Mouse (Mus musculus) mouse trophoblast stem cell (cell line): ENCODE results near the gene Aak1.
"Not testable (repeated sequence)": the region's sequence is repeated elsewhere in the genome, so short reads cannot be mapped to it uniquely, and the experiment has no call there.

Experiments used
- in situ Hi-C, 2 experiments: fragments of 300-500 bp; cut with MseI, MboI; formaldehyde crosslinking; loops; 2 replicates in 1 of 2; 3 replicates in 1 of 2; pipeline ENCODE4 v1.15.1; 2025

The Aak1 gene

DNA sequence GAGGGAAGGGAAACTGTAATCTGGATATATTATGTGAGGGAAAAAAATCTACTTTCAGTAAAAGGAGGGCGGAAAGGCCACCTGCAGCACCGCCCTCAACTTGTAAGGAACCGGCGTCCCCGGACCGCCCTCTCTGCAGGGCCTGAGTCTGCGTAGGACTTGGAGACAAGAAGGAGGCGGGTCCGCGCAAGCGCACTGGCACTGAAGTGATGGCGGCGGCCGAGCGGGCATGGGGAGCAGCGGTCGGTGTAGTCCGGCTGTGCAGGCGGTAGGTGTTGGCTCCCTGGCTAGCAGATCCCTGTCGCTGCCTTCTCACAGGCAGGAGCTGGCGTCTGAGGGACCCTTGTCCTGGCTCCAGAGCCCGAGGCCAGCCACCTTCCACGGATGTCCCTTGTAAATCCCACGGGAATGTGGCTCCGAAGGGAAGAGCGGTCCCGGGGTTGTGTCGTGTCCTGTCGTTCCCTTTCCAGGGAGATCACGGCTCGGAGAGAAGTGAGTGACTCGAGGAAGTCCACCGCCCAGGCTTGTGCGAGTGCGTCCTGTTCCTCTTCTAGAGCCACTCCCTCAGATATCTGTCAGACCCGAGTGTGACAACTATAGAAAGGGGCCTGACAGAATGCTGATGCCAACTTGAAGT is 160.5 kb downstream of the Aak1 start:
- in situ Hi-C loops, result no loop called here

DNA sequence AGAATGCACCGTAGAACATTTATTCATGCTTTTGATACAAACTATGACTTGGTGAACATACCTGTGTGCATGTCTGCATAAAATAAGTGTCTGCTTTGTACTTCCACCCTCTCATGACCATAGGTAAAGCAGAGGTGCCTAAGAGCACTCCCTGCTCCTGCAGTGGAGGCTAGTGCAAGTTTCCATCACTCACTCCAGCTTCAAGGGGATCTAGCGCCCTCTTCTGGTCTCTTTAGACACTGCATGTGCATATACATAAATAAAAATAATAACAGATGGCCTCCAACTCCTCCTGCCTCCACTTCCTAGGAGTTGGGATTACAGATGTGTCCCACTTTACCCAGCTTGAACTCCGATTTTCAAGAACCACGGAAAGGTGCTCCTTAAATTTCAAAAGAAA is 167.6 kb downstream of the Aak1 start:
- in situ Hi-C loops, result no loop called here

DNA sequence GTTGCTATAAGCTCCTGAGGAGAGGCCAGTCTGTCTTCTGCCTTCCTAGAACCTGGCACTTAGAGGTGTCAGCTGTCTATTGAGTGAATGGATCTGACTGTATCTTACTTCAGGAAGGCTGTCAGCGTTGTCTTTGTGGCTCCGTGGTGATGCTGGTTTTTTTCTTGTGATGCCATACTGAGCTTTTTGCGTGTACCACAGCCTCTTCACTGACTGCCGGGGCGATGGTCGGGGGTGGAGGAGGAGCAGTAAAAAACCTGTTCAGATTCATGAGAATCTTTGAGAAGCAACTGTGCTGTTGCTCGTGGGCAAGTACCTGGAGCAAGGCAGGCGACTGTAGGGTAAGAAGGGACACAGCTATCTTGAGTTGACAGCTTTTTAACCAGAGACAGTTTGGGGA is 169.6 kb downstream of the Aak1 start:
- in situ Hi-C loops, result no loop called here

GRCm38 (mm10) chr6:87021791-87022190 is 172.5 kb downstream of the Aak1 start:
- in situ Hi-C loops, result no loop called here

DNA sequence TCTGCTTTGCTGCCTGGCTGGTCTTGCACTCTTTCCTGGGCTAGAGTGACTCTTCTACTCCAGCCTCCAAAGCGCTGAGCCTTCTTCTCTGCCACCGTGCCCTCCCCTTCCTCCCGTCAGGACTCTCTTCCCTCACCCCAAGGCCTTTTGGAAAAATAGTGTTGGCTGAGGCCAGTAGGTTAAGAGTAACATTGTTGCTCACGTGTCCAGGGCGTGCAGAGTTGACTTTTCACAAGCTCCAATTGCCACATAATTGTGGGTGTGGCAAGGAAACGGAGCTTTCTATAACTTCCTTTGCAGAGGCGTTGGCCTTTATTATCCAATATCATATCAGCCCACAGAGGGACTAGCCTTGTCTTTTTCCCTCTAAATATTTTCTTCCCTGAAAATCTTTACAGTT is 177.7 kb downstream of the Aak1 start:
- in situ Hi-C loops, result no loop called here

- in situ Hi-C loops, result no loop called here
Measured at GRCm38 (mm10) chr6:87028881-87029280, 179.6 kb downstream of the Aak1 start.

- in situ Hi-C loops, result not testable (repeated sequence)
Measured at GRCm38 (mm10) chr6:87031310-87031709, 182.0 kb downstream of the Aak1 start.

DNA sequence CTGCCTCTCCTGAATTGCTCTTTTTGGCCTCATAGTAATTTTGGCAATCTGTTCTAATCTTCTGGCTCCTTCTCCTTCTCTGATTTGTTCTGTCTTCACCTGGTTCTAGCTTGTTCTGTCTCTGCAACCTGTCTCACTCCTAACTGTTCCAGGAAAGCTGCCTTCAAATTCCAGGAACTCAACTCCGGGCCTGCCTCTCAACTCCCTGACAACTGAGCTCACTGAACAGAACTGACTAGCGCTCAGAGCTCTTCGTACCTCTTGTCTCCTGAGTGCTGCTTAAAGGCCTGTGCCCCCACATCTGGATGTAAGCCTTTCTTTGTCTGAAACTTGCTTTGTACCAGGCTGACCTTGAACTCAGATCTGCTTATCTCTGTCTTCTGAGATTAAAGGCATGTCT is 183.1 kb downstream of the Aak1 start:
- in situ Hi-C loops, result no loop called here

- in situ Hi-C loops, result no loop called here
Measured at GRCm38 (mm10) chr6:87034395-87034794, 185.1 kb downstream of the Aak1 start.

GRCm38 (mm10) chr6:87037826-87038620 is 188.7 kb downstream of the Aak1 start:
- in situ Hi-C loops, result no loop called here

DNA sequence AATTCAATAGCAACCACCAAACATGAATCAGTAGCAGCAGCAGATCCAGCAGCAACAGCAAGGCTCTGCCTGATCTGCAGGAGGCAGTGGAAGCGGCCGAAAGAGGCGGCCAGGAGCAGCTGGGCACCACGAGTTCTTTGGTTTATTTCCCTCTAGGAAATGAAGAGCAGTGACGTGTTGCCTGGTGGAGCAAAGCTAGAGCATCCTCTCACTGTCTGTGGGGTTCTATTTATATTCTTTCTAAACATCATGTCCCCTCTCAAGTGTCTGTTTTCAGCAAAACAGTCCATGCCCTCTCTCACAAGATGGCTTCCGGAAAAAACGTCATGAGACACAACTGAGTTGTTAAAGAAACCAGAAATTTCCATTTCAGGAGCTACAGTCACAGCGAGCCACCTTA is 189.8 kb downstream of the Aak1 start:
- in situ Hi-C loops, result no loop called here

- in situ Hi-C loops, result no loop called here
Measured at GRCm38 (mm10) chr6:87040971-87041370, 191.7 kb downstream of the Aak1 start.

GRCm38 (mm10) chr6:87041431-87041830 is 192.1 kb downstream of the Aak1 start:
- in situ Hi-C loops, result no loop called here

DNA sequence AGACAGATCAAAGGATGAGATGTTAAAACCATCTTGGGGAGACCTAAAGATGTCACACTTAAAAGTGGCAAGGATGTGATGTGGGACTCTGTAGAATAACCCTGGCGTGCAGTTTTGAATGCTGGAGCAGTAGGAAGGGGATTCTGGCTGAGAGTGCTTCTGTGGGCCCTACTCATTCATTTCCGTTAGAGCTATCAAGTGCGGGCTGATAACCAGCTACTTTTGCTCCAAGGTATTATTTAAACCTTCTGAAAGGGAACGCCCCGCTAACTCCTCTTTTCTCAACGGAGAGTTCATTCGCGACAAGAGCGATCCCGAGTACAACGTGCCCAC is 192.7 kb downstream of the Aak1 start:
- in situ Hi-C loops, result no loop called here

GRCm38 (mm10) chr6:87042337-87043130 is 193.2 kb downstream of the Aak1 start, which contains the start of gene Gfpt1:
TSS of gene Gfpt1 (plus strand) at chr6:87042846.
- in situ Hi-C loops, result no loop called here

DNA sequence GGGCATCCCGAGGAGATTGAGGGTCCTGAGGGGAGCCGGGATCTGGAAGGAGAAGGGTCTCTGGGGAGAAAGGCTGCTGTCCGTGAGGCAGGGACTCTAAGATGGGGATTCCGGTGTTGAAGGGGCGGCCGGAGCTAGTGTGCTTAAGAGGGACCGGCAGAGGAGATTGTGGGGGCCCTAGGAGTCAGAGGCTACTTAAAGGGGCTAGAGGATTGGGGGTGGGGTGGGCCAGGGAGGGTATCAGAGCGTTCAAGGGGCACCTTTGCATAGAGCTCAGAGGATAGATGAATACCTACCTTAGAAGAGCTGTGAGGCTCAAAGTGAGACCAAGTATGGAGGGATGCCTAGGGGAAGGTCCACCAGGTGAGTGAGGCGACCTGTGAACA is 193.8 kb downstream of the Aak1 start:
- in situ Hi-C loops, result no loop called here

- in situ Hi-C loops, result no loop called here
Measured at GRCm38 (mm10) chr6:87044895-87045294, 195.6 kb downstream of the Aak1 start.

DNA sequence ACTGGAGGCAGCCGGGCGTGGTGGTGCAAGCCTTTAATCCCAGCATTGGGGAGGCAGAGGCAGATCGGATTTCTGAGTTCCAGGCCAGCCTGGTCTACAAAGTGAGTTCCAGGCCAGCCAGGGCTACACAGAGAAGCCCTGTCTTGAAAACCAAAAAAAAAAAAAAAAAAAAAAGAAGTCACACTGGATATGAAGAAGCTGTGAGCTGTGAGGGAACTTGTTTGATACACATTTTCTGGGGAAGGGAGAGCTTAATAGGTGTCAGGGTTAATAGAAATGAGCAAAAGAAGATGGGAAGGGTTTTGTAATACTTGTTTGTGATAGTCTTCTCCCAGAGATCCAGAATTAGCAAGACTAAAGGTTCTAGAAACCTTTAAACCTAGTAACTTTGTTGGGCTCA is 196.2 kb downstream of the Aak1 start:
- in situ Hi-C loops, result no loop called here

DNA sequence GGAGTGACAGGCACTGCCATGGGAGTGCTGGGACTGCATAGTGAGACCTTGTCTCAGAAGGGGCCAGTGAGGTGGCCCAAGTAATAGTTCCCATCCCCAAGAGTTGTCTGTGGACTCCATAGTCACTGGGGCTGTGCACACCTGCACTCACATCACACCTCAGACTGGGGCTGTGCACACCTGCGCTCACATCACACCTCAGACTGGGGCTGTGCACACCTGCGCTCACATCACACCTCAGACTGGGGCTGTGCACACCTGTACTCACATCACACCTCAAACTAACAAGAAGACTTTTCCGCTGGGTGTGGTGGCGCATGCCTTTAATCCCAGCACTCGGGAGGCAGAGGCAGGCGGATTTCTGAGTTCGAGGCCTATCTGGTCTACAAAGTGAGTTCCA is 199.4 kb downstream of the Aak1 start:
- in situ Hi-C loops, result not testable (repeated sequence)

DNA sequence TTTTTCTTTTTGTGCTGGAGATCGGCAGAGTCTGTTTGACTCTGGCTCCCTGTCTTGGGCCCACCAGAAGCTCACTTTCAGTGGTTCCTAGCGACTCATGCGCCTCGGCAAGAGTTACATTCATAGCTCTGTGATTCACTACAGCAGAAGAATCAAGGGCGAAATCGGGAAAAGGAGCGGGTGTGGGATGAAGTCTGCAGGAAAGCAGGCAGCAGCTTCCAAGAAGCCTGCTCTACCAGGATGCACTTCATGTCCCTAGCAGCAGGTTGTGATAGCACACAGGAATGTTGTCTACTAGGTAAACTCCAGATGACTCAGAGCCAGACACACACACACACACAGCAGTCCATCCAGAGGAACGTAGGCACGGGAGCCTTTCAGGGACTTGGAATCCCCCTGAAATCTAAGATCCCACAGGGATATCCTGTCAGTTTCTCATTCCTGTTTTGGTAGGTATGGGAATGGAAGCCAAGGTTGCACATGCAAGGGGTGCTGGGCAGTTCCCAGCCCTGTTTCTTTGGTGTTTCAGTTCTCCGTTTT is 202.6 kb downstream of the Aak1 start:
- in situ Hi-C loops, result no loop called here
